Mouse (Mus musculus): ENCODE results near the gene Itln1. TPM values are rescaled to one million over a fixed set of nuclear protein-coding genes. Genes with fewer than 3 reads are reported as not detected.

Gene Itln1
- not detected in 2 replicates for polyA plus RNA-seq (2016; fragmentation: Nextera tagmentation; extraction: Ambion mirVana)

DNA sequence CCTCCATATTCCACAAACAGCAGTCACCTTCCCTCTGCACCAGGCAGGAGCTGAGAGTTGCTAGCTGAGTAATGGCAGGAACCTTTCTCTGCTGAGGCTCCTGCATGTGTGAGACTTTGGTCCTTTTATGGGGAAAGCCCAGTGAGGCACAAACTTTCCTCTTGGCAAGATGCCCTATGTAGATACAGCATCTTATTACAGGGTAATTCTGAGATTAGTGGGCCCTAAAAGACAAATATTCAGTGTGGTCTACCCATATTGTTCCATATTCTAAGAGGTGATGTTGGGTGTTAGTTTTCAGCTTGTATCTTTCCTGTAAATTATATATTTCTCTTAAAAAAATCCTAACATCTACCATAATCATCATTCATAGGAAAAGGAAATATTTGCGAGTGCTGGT, at the start of gene Itln1:
Gene Itln1 (minus strand): TSS at position 101 of the 400 bp plus-strand sequence.
- H3K4me1 ChIP-seq, result no peaks in the 10 kb centered on the region
- whole genome bisulfite sequencing, result 92% methylated on average over 1 of the region's 1 CpGs
- H3K27me3 ChIP-seq (ENCODE audit: low read depth, poor library complexity, severe bottlenecking), result no peaks in the 10 kb centered on the region
- H3K4me3 ChIP-seq, result no peak within 1 kb of the TSS
- H3K9me3 ChIP-seq (replicated peaks), result no peaks in the 10 kb centered on the region
- H3K36me3 ChIP-seq, result no peaks in the 10 kb centered on the region
- DNase-seq (ENCODE audit: low spot score), result no peak
- no peak within 1 kb of the TSS for H3K27ac ChIP-seq

GRCm38 (mm10) chr1:171584584-171584983, 49.5 kb upstream of the Itln1 start:
- H3K36me3 ChIP-seq, result no peaks in the 10 kb centered on the region
- no peak overlapping the region for H3K4me3 ChIP-seq
- no peak overlapping the region for H3K27ac ChIP-seq
- no peaks in the 10 kb centered on the region for H3K4me1 ChIP-seq
- no peaks in the 10 kb centered on the region for H3K27me3 ChIP-seq (ENCODE audit: low read depth, poor library complexity, severe bottlenecking)
- DNase-seq (ENCODE audit: low spot score), result no peak
- 93% methylated on average over 2 of the region's 2 CpGs for WGBS
- H3K9me3 ChIP-seq (replicated peaks), result no peaks in the 10 kb centered on the region

GRCm38 (mm10) chr1:171577168-171577567, 42.1 kb upstream of the Itln1 start:
- WGBS, result 91% methylated on average over 7 of the region's 7 CpGs
- Histone ChIP-seq H3K36me3 (no peaks in the 10 kb centered on the region), H3K4me1 (no peaks in the 10 kb centered on the region), H3K4me3 (no peak overlapping the region), H3K27me3 (ENCODE audit: low read depth, poor library complexity, severe bottlenecking) (no peaks in the 10 kb centered on the region), H3K27ac (no peak overlapping the region), H3K9me3 (replicated peaks) (no peaks in the 10 kb centered on the region)
- DNase-seq (ENCODE audit: low spot score), result no peak

GRCm38 (mm10) chr1:171568436-171568835, 33.3 kb upstream of the Itln1 start:
- 64% methylated on average over 2 of the region's 2 CpGs for WGBS
- no peak overlapping the region for H3K27ac ChIP-seq
- no peaks in the 10 kb centered on the region for H3K27me3 ChIP-seq (ENCODE audit: low read depth, poor library complexity, severe bottlenecking)
- no peak overlapping the region for H3K4me3 ChIP-seq
- DNase-seq (ENCODE audit: low spot score), result no peak
- no peaks in the 10 kb centered on the region for H3K9me3 ChIP-seq (replicated peaks)
- H3K4me1 ChIP-seq, result no peaks in the 10 kb centered on the region
- H3K36me3 ChIP-seq, result no peaks in the 10 kb centered on the region

DNA sequence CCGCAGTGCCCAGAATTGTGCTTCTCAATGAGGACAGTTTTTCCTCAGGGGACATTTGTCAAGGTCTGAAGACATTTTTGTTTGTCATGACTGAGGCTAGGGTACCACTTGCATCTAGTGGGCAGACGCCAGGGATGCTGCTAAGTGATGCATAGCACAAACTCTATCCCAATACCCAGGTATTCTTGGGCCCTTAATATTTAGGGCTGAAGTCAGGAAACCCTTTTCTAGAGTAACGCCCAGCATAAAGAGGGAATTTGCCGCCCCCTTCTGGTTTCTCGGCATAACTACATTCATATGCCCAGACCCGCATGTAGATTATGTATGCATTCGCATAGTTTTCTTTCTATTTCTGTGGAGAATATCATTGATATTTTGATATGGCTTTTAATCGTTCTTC, 31.7 kb upstream of the Itln1 start:
- Histone ChIP-seq H3K27me3 (ENCODE audit: low read depth, poor library complexity, severe bottlenecking) (no peaks in the 10 kb centered on the region), H3K4me3 (no peak overlapping the region), H3K27ac (no peak overlapping the region), H3K36me3 (no peaks in the 10 kb centered on the region), H3K4me1 (no peaks in the 10 kb centered on the region), H3K9me3 (replicated peaks) (no peaks in the 10 kb centered on the region)
- peak; percentile 56 for DNase-seq (ENCODE audit: low spot score)
- 30% methylated on average over 8 of the region's 8 CpGs for WGBS

DNA sequence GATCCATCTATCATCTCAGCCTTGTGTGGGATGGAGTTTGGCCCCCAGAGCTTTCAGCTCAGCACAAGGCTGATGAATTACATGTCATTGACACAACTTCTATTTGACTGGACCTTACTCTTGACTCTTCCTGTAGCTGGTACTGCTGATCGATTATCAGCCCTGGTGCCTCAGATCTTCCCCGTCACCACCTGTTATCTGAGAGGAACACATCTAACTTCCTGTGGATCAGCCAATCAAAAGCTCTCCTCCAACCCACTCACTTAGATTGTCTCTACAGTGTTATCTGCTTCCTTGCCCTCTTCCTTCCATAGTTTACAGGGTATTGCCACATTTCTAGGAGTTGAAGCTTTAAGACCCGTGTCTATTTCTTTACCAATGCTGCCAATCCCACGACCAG, 30.8 kb upstream of the Itln1 start:
- Histone ChIP-seq H3K27me3 (ENCODE audit: low read depth, poor library complexity, severe bottlenecking) (no peaks in the 10 kb centered on the region), H3K9me3 (replicated peaks) (no peaks in the 10 kb centered on the region), H3K4me1 (0 out of 2 replicates have a peak, but pooled peaks cover 4% of the 10 kb centered on the region), H3K27ac (no peak overlapping the region), H3K4me3 (no peak overlapping the region), H3K36me3 (no peaks in the 10 kb centered on the region)
- 80% methylated on average over 4 of the region's 4 CpGs for WGBS
- DNase-seq (ENCODE audit: low spot score), result no peak

DNA sequence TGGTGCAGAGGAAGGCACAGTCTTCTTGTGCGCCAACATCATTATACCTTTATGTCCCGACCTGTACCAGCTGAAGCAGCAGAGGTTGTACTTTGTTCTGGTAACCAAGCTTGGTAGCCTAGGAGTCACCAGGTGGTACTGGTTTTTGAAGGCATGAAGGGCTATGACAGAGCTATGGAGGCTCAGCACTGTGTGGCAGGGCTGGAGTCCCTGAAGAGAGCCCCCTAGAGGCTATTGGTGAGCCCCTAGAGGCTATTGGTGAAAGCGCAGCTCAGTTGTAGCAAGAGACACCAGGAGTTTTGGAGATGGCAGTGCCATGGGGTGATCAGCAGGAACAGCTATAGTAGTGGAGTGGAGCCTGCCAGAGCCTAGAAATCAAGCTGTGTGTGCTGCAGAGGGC, 29.2 kb upstream of the Itln1 start:
- H3K4me1 ChIP-seq, result 0 out of 2 replicates have a peak, but pooled peaks cover 4% of the 10 kb centered on the region
- H3K27me3 ChIP-seq (ENCODE audit: low read depth, poor library complexity, severe bottlenecking), result no peaks in the 10 kb centered on the region
- no peaks in the 10 kb centered on the region for H3K9me3 ChIP-seq (replicated peaks)
- no peak overlapping the region for H3K4me3 ChIP-seq
- WGBS, result 52% methylated on average over 3 of the region's 3 CpGs
- peak; percentile 51 for DNase-seq (ENCODE audit: low spot score)
- H3K36me3 ChIP-seq, result no peaks in the 10 kb centered on the region
- H3K27ac ChIP-seq, result no peak overlapping the region

DNA sequence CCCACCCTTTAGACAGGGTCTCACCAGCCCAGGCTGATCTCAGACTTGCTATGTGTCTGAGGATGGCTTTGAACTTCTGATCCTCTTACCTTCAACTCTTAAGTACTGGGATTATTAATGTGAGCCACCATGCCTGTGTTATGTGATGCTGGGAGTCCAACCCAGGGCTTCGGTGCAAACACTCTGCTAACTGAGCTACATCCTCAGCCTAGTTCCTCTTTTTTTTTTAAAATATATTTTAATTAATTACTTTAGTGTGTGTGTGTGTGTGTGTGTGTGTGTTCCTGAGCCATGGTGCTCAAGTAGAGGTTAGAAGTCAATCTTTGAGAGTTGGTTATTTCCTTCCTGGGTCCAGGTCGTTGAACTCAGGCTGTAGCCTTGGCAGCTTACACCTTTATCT, 27.9 kb upstream of the Itln1 start:
- no peak overlapping the region for H3K27ac ChIP-seq
- H3K9me3 ChIP-seq (replicated peaks), result no peaks in the 10 kb centered on the region
- H3K27me3 ChIP-seq (ENCODE audit: low read depth, poor library complexity, severe bottlenecking), result no peaks in the 10 kb centered on the region
- no peak for DNase-seq (ENCODE audit: low spot score)
- H3K4me3 ChIP-seq, result no peak overlapping the region
- 0 out of 2 replicates have a peak, but pooled peaks cover 4% of the 10 kb centered on the region for H3K4me1 ChIP-seq
- H3K36me3 ChIP-seq, result no peaks in the 10 kb centered on the region
- 77% methylated on average over 2 of the region's 2 CpGs for WGBS

DNA sequence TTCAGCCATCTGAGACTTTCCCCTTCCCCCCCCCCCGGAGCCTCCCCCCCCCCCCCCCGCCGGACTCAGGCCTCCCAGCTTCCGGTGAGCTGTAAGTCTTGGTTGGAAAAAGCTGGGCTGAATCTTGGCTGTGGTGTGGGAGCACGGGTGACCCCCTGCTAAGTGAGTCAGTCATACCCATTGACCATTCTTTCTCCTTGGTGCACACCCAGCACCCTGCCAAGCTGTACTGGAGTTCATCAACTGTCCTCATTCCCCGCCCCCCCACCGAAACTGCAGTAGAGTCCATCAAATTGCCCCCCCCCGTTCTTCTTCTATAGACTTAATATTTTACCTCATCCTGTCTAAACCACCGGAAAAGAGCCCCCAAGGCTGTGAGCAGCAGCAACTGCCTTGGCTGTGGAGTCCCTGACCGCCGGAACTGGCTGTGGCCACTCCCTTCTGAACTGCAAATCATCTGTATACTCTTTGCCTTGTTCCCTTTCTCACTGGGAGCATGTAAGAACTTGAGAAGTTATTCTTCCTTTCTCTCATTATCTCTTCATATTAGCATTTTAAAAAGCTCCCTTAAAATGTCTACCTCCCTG, 26.6 kb upstream of the Itln1 start:
- WGBS, result 82% methylated on average over 8 of the region's 11 CpGs
- Histone ChIP-seq H3K27me3 (ENCODE audit: low read depth, poor library complexity, severe bottlenecking) (no peaks in the 10 kb centered on the region), H3K27ac (no peak overlapping the region)

GRCm38 (mm10) chr1:171561200-171561599, 26.1 kb upstream of the Itln1 start:
- Histone ChIP-seq H3K9me3 (replicated peaks) (no peaks in the 10 kb centered on the region), H3K27ac (no peak overlapping the region), H3K4me3 (no peak overlapping the region), H3K4me1 (0 out of 2 replicates have a peak, but pooled peaks cover 4% of the 10 kb centered on the region), H3K27me3 (ENCODE audit: low read depth, poor library complexity, severe bottlenecking) (no peaks in the 10 kb centered on the region), H3K36me3 (no peaks in the 10 kb centered on the region)
- WGBS, result 95% methylated on average over 1 of the region's 1 CpGs
- no peak for DNase-seq (ENCODE audit: low spot score)

More for the DNA sequence above, 26.6 kb upstream of the Itln1 start:
- Histone ChIP-seq H3K4me3 (no peak overlapping the region), H3K9me3 (replicated peaks) (no peaks in the 10 kb centered on the region), H3K4me1 (0 out of 2 replicates have a peak, but pooled peaks cover 4% of the 10 kb centered on the region), H3K36me3 (no peaks in the 10 kb centered on the region)
- DNase-seq (ENCODE audit: low spot score), result no peak

GRCm38 (mm10) chr1:171560262-171560661, 25.2 kb upstream of the Itln1 start:
- Histone ChIP-seq H3K27ac (no peak overlapping the region), H3K27me3 (ENCODE audit: low read depth, poor library complexity, severe bottlenecking) (no peaks in the 10 kb centered on the region), H3K4me3 (no peak overlapping the region), H3K9me3 (replicated peaks) (no peaks in the 10 kb centered on the region), H3K36me3 (no peaks in the 10 kb centered on the region), H3K4me1 (0 out of 2 replicates have a peak, but pooled peaks cover 4% of the 10 kb centered on the region)
- DNase-seq (ENCODE audit: low spot score), result no peak
- 81% methylated on average over 2 of the region's 2 CpGs for WGBS

DNA sequence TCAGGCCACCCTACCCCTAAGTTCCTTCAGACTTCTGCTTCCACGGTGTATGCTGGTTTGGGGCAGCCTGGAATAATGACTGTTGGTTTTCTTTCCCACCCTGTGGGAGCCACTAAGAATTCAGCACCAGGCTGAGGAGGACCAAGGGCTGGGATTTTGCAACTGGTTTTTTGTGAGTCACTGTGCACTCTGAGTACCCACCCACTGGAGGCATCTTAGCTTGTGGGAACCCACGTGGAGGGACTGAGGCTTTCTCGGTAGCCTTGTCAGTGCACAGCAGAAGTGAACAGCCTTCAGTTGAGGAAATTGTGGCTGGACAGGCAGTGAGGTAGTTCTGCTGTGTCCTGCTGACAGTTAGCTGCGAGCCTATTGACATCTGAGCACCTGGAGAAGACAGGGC, 23.8 kb upstream of the Itln1 start, which contains the start of gene Cd244a:
Gene Cd244a (plus strand): TSS at position 296 of the 400 bp plus-strand sequence.
- Histone ChIP-seq H3K4me3 (no peak within 1 kb of the TSS), H3K9me3 (replicated peaks) (no peaks in the 10 kb centered on the region), H3K4me1 (0 out of 2 replicates have a peak, but pooled peaks cover 4% of the 10 kb centered on the region), H3K27ac (no peak within 1 kb of the TSS), H3K36me3 (no peaks in the 10 kb centered on the region), H3K27me3 (ENCODE audit: low read depth, poor library complexity, severe bottlenecking) (no peaks in the 10 kb centered on the region)
- DNase-seq (ENCODE audit: low spot score), result no peak
- 79% methylated on average over 4 of the region's 4 CpGs for WGBS

DNA sequence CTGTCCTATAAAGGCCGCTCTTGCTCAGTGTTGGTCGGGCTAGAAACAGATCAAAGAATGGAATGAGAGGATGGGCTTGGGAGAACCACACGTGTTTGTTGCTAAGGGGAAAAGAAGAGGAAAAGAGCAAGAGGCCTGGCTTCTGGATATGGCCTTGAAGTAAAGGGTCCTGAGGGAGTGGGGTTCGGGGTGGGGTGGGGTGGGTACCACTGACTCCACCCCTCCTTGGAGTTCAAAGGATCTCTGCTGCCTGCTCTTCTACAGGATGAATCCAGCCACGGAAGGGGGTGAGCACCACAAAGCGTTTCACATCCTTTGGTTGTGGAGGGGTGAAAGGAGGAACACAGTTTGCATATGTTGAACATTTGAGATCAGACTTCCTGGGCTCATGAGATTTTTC, 23.3 kb upstream of the Itln1 start:
- H3K36me3 ChIP-seq, result no peaks in the 10 kb centered on the region
- no peaks in the 10 kb centered on the region for H3K9me3 ChIP-seq (replicated peaks)
- WGBS, result 72% methylated on average over 6 of the region's 6 CpGs
- H3K27me3 ChIP-seq (ENCODE audit: low read depth, poor library complexity, severe bottlenecking), result no peaks in the 10 kb centered on the region
- H3K4me1 ChIP-seq, result 0 out of 2 replicates have a peak, but pooled peaks cover 4% of the 10 kb centered on the region
- no peak overlapping the region for H3K4me3 ChIP-seq
- no peak overlapping the region for H3K27ac ChIP-seq
- no peak for DNase-seq (ENCODE audit: low spot score)

- no peak overlapping the region for H3K4me3 ChIP-seq
- no peak overlapping the region for H3K27ac ChIP-seq
- no peaks in the 10 kb centered on the region for H3K36me3 ChIP-seq
- H3K9me3 ChIP-seq (replicated peaks), result no peaks in the 10 kb centered on the region
- H3K4me1 ChIP-seq, result 0 out of 2 replicates have a peak, but pooled peaks cover under 1% of the 10 kb centered on the region
- WGBS, result 88% methylated on average over 2 of the region's 2 CpGs
- H3K27me3 ChIP-seq (ENCODE audit: low read depth, poor library complexity, severe bottlenecking), result no peaks in the 10 kb centered on the region
- DNase-seq (ENCODE audit: low spot score), result no peak
Measured at GRCm38 (mm10) chr1:171556366-171556765, 21.3 kb upstream of the Itln1 start.

All from limb, embryonic 10.5 days (tissue).